Mouse (Mus musculus): ENCODE data around the gene Mocs3.

DNA sequence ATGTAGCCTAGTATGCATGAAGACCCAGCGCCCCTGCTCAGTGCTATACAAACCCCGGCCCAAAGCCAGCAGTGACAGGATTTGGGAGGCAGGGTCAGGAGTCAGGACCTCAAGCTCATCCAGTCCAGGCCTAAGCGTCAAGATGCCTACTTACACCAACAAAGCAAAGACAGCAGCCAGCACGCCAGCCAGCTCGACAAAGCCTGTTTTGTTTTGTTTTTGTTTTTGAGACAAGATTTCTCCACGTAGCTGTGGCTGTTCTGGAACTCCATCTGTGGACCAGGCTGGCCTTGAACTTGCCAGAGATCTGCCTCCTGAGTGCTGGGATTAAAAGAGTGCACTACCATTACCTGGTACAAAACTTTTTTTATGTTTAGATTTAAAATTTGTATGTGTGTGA lies 7.1 kb upstream of the Mocs3 start:
- TF ChIP-seq EP300 (IDR thresholded peaks at IDR 0.05; ENCODE audit: low read depth) = no peak
- TF ChIP-seq CTCF (IDR thresholded peaks at IDR 0.05; ENCODE audit: low read depth) = no peak
